Mouse (Mus musculus) stomach, postnatal 0 days (tissue): ENCODE results near the gene Arhgap18. TPM values are rescaled to one million over a fixed set of nuclear protein-coding genes. Genes with fewer than 3 reads are reported as not detected.
A peak's percentile ranks its signal among the peaks of the same experiment; 100 is the strongest.

ENCODE experiments used
- ATAC-seq: fragments of 200-750 bp; cut with Nextera tagmentation; 2 replicates; pipeline ENCODE4 v1.8.0; 2017; ENCODE audit not compliant: low FRiP score, low TSS enrichment
- DNase-seq: peaks from one replicate; pipeline ENCODE4 v3.0.0-alpha.2; 2016; ENCODE audit warnings: low spot score
- H3K27ac ChIP-seq: fragments of 300-500 bp; sonication (generic); replicated peaks from 2 replicates; pipeline ENCODE4 v1.5.1; 2014; ENCODE audit warnings: mild to moderate bottlenecking, control low read depth
- H3K27me3 ChIP-seq: fragments of 300-500 bp; sonication (generic); 2 replicates; pipeline ENCODE4 v1.6.1; 2014; ENCODE audit warnings: low read length; ENCODE audit not compliant: control insufficient read depth, insufficient read depth
- H3K36me3 ChIP-seq: fragments of 300-500 bp; sonication (generic); 2 replicates; pipeline ENCODE4 v1.6.1; 2014; ENCODE audit warnings: low read length, mixed read lengths; ENCODE audit not compliant: control insufficient read depth, insufficient read depth
- H3K4me1 ChIP-seq: fragments of 300-500 bp; sonication (generic); replicated peaks from 2 replicates; pipeline ENCODE4 v1.6.1; 2014; ENCODE audit warnings: antibody characterized with exemption; ENCODE audit not compliant: control insufficient read depth, insufficient read depth
- H3K4me2 ChIP-seq: fragments of 300-500 bp; sonication (generic); replicated peaks from 2 replicates; pipeline ENCODE4 v1.6.1; 2014; ENCODE audit warnings: low read depth, mild to moderate bottlenecking, control low read depth, moderate library complexity
- H3K4me3 ChIP-seq: fragments of 300-500 bp; sonication (generic); 2 replicates; pipeline ENCODE4 v1.5.1; 2014; ENCODE audit warnings: low read depth, low read length, control low read depth
- H3K9ac ChIP-seq: fragments of 300-500 bp; sonication (generic); 2 replicates; pipeline ENCODE4 v1.6.1; 2014; ENCODE audit warnings: mild to moderate bottlenecking, low read length, control low read depth, mixed read lengths
- H3K9me3 ChIP-seq: fragments of 300-500 bp; sonication (generic); 2 replicates; pipeline ENCODE4 v1.6.1; 2016; ENCODE audit warnings: low read length; ENCODE audit not compliant: control insufficient read depth
- CTCF ChIP-seq: IDR thresholded peaks from 2 replicates; pipeline ENCODE4 v1.5.1; 2016; ENCODE audit warnings: antibody characterized with exemption, low read depth, mild to moderate bottlenecking, moderate library complexity
- EP300 ChIP-seq: optimal IDR thresholded peaks from 2 replicates; pipeline ENCODE3; 2016; ENCODE audit warnings: antibody characterized with exemption
- WGBS: fragments of 180-500 bp; shearing (Covaris S2); extraction: QIAGEN DNeasy Blood & Tissue Kit; methylation state at CpG from one replicate; pipeline ENCODE4 v1.1.7; 2014; 5-methylcytosine and 5-hydroxymethylcytosine counted together
- polyA plus RNA-seq: library from polyadenylated mRNA; unstranded; fragments of >200 nt; fragmentation: Nextera tagmentation; extraction: Ambion mirVana; gene quantifications from 2 replicates; pipeline ENCODE4 v1.2.1, GENCODE M21; 2015

Gene Arhgap18
- polyA plus RNA-seq, 1 experiment from 2014 or later, result 15.1 TPM

DNA sequence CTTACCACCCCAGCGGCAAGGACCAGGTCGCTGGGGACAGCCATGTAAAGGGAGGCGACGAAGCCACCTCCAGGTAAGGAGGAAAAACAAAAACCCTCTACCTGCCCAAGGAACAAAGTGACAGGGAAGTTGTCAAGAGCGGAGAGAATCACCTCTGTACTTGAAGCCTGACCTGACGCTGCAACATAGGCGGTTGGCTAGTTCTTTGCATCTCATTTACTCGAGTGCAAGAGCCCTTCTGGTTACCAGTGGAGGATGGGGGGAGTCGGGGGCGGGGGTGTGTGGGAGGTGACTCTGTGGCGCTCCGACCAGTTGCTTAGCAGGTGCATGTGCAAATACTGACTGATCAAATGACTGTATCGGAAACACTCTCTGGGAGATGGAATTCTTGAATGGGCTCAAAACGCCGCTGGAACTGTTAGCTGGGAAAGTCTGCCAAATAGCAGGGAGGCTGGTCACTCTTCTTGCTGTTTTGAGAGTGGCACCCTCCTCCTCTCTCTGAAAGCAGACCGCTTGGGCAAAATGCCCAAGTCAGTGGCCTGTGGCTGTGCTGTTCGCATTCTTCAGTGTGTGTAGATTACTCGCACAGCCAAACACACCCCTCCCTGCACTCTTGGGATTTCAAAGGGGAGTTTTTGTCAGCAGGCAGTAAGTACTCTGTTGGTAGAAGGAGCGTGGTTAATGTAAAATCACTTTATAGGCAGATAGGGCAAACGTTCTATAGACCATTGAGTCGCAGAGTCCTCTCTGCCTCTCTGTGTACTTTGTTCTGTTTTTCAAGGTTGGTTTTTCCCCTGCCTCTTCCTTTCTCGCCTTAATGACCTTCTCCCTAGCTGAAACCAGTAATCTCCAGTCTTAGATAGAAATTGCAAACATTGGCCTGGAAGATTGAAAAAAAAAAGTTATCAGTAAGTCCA is 19.7 kb downstream of the Arhgap18 start:
- 2% methylated on average over 22 of the region's 22 CpGs for WGBS
- H3K27ac ChIP-seq, result peak overlapping the region; percentile 94

DNA sequence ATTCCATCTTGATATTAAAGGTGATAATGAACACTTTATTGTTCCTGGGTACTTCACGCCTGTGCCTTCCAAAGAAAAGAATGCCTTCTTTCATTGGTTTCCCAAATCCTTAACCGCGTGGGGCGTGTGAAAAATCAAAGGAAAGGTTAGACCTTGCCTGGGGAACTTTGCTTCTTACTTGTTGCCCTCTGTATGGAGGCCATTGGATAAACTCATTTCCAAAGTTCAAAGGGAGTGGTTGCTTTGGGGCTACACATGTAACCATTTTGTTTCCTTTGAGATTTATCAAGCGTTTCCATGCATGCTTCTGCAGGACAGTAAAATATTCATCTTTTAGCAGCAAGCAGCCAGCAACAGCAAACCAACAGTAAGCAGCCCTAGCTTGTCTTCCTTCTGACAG is 20.3 kb downstream of the Arhgap18 start:
- ATAC-seq, result no peak
- peak overlapping the region; percentile 39; the same call in 1 of the 2 replicates for H3K9ac ChIP-seq

More for the DNA sequence above, 19.7 kb downstream of the Arhgap18 start:
- Histone ChIP-seq H3K9ac (peak overlapping the region; percentile 63), H3K4me2 (peak overlapping the region; percentile 80), H3K9me3 (no peaks in the 10 kb centered on the region), H3K36me3 (no peaks in the 10 kb centered on the region), H3K4me3 (peak overlapping the region; percentile 61), H3K27me3 (no peaks in the 10 kb centered on the region), H3K4me1 (peaks cover 3% of the 10 kb centered on the region; the same call in 1 of the 2 replicates)
- ATAC-seq (peak; percentile 81), DNase-seq (peak; percentile 86)
- peak; percentile 3; the same call in 1 of the 2 replicates for TF ChIP-seq CTCF
- TF ChIP-seq EP300, result no peak

DNA sequence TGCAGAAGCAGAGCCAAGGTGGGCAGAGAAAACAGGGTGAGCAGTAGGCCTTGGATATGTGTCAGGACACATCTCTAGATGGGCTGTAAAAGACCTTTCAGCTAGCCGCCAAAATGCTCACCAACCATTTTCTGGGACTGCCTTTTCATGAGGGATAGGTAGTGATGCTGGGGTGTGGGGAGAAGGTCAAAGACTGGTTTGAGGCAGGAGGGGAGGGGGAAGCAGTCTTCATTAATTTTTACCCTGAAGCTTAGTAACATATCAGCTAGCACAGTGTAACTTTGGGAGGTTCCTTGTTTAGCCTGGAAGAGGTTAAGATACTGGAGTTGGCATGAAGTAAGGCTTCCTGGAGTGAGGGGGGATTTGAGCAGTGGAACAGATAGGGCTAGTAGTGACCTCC is 21.0 kb downstream of the Arhgap18 start:
- peaks cover 3% of the 10 kb centered on the region; the same call in 1 of the 2 replicates for H3K4me1 ChIP-seq
- H3K4me2 ChIP-seq, result peak overlapping the region; percentile 80
- 0 out of 2 replicates have a peak overlapping the region, but pooled peaks have one; percentile 39 for H3K9ac ChIP-seq
- no peaks in the 10 kb centered on the region for H3K36me3 ChIP-seq
- no peaks in the 10 kb centered on the region for H3K9me3 ChIP-seq
- ATAC-seq (no peak), DNase-seq (no peak)
- no peaks in the 10 kb centered on the region for H3K27me3 ChIP-seq
- peak overlapping the region; percentile 94; the same call in 1 of the 2 replicates for H3K27ac ChIP-seq
- TF ChIP-seq EP300, result no peak
- TF ChIP-seq CTCF, result no peak
- H3K4me3 ChIP-seq, result no peak overlapping the region; the same call in 1 of the 2 replicates
- WGBS, result 65% methylated on average over 1 of the region's 1 CpGs

More for the DNA sequence above, 20.3 kb downstream of the Arhgap18 start:
- peaks cover 3% of the 10 kb centered on the region; the same call in 1 of the 2 replicates for H3K4me1 ChIP-seq
- H3K4me3 ChIP-seq, result peak overlapping the region; percentile 61
- no peaks in the 10 kb centered on the region for H3K27me3 ChIP-seq
- no peaks in the 10 kb centered on the region for H3K36me3 ChIP-seq
- peak overlapping the region; percentile 80 for H3K4me2 ChIP-seq
- 37% methylated on average over 5 of the region's 5 CpGs for WGBS
- DNase-seq, result no peak
- H3K27ac ChIP-seq, result peak overlapping the region; percentile 94; the same call in 1 of the 2 replicates
- TF ChIP-seq EP300 (no peak), CTCF (no peak)
- H3K9me3 ChIP-seq, result no peaks in the 10 kb centered on the region

DNA sequence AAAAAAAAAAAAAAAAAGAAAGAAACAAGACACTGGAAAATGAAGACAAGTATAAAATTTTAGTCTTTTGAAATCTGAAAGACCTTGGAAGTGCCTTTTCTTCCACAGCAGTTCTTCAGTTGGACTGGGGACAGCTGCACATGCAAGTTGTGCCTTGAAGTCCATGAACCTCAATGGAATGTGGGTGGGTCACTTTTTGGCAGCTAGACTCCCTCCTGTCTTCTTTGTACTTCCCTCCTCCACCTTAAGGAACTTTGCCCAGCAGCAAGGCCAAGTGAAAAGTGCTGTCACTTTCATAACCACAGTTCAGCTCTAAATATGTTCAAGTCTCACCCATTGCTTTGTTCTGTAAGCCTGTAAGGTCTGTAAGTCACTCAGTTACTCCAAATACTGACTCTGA is 23.2 kb downstream of the Arhgap18 start:
- DNase-seq, result no peak
- no peak for TF ChIP-seq CTCF
- no peak for TF ChIP-seq EP300
- Histone ChIP-seq H3K9ac (no peak overlapping the region), H3K4me1 (peaks cover 3% of the 10 kb centered on the region; the same call in 1 of the 2 replicates), H3K9me3 (no peaks in the 10 kb centered on the region), H3K27me3 (no peaks in the 10 kb centered on the region), H3K4me3 (no peak overlapping the region), H3K36me3 (no peaks in the 10 kb centered on the region), H3K27ac (no peak overlapping the region), H3K4me2 (no peak overlapping the region)
- no peak for ATAC-seq

DNA sequence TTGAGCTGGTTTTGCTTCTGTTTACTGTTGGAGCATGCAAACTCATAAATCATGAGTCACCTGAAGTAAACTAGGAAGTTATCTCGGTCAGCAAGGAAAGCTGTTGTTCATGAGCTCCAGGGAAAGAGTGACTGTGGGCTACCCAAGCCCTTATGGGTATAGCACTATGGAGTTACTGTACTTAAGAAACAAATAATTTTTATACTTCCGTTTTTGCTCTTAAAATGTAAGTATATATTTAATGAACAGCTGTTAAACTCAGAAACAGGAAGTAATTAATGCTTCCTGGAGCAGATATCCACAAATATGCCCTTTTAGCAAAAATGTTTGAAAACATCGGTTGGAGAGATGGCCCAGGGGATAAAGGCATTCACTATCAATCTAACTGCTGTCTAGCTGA is 27.4 kb downstream of the Arhgap18 start:
- H3K4me2 ChIP-seq, result no peak overlapping the region

DNA sequence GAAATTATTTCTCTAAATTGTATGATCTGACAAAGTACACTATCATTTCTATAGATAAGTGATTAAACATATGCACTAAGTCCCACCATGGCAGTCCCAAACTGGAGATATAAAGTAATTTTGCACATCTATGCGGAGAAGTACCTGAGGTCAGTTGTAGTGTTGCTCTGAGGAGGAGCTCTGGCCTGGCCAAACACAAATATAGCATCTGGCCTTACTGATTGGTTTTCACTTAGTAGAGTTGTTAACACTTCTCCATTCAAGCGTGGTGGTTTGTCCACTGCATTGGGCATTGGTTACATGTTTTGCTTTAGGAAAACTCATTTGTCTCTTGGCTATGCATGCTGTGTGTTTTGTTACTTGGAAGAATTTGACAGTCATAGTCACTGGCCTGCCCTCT is 36.5 kb downstream of the Arhgap18 start:
- TF ChIP-seq CTCF (no peak), EP300 (no peak)
- 81% methylated on average over 2 of the region's 2 CpGs for WGBS

More for the DNA sequence above, 27.4 kb downstream of the Arhgap18 start:
- DNase-seq, result no peak
- no peak for TF ChIP-seq EP300
- TF ChIP-seq CTCF, result no peak
- no peaks in the 10 kb centered on the region for H3K27me3 ChIP-seq
- H3K27ac ChIP-seq, result no peak overlapping the region
- no peak overlapping the region for H3K9ac ChIP-seq
- H3K36me3 ChIP-seq, result no peaks in the 10 kb centered on the region
- no peak overlapping the region for H3K4me3 ChIP-seq
- H3K9me3 ChIP-seq, result no peaks in the 10 kb centered on the region
- H3K4me1 ChIP-seq, result no peaks in the 10 kb centered on the region
- WGBS, result 20% methylated on average over 3 of the region's 3 CpGs
- 0 out of 2 replicates have a peak, but pooled peaks have one; percentile 73 for ATAC-seq

More for the DNA sequence above, 36.5 kb downstream of the Arhgap18 start:
- Histone ChIP-seq H3K9me3 (no peaks in the 10 kb centered on the region), H3K36me3 (no peaks in the 10 kb centered on the region), H3K9ac (no peak overlapping the region), H3K27me3 (no peaks in the 10 kb centered on the region), H3K4me2 (no peak overlapping the region), H3K27ac (no peak overlapping the region), H3K4me1 (no peaks in the 10 kb centered on the region), H3K4me3 (no peak overlapping the region)
- ATAC-seq (no peak), DNase-seq (no peak)
